Mouse (Mus musculus) heart, postnatal 10 days (tissue): Measurements from ENCODE around the gene Zbtb42. TPM values are rescaled to one million over a fixed set of nuclear protein-coding genes. Genes with fewer than 3 reads are reported as not detected.

ENCODE experiments used
- DNase-seq, 2 experiments: peaks; one replicate each; pipeline ENCODE4 v3.0.0; 2021
- intact Hi-C: fragments of 180-260 bp; cut with DNase I; formaldehyde crosslinking; loops from one replicate; pipeline ENCODE4 v1.15.1; 2025
- total RNA-seq, 2 experiments: library from RNA; stranded (reverse); gene quantifications; 2 replicates each; pipeline ENCODE4 v1.2.3; 2021

Zbtb42 gene
- total RNA-seq, 2 experiments from 2014 or later: 7.7 to 8.5 TPM

- intact Hi-C loops: loop anchor here (2.0 kb wide), 1 partner anchor 29 kb away; no protein-coding TSS in a partner anchor
- no peak for DNase-seq
Measured at GRCm38 (mm10) chr12:112677943-112678554, 579 bp upstream of the Zbtb42 start.

GRCm38 (mm10) chr12:112679027-112679996 lies 684 bp downstream of the Zbtb42 start:
- intact Hi-C loops: loop anchor here (2.0 kb wide), 1 partner anchor 27 kb away; no protein-coding TSS in a partner anchor
- peak in 1 of 2 experiments; percentile 56 for DNase-seq

GRCm38 (mm10) chr12:112683351-112683750 lies 4.7 kb downstream of the Zbtb42 start:
- intact Hi-C loops: no loop called here
- no peak for DNase-seq

- intact Hi-C loops: no loop called here
- DNase-seq: peak in 1 of 2 experiments; percentile 2
Measured at GRCm38 (mm10) chr12:112688458-112688857, 9.8 kb downstream of the Zbtb42 start.

- intact Hi-C loops: no loop called here
- DNase-seq: peak; percentile 96 to 98
Measured at GRCm38 (mm10) chr12:112693185-112694126, 14.8 kb downstream of the Zbtb42 start.

- intact Hi-C loops: no loop called here
- no peak for DNase-seq
Measured at GRCm38 (mm10) chr12:112694127-112694475, 15.5 kb downstream of the Zbtb42 start.

GRCm38 (mm10) chr12:112696806-112697425 lies 18.3 kb downstream of the Zbtb42 start:
- intact Hi-C loops: no loop called here
- no peak for DNase-seq

GRCm38 (mm10) chr12:112700522-112700921 lies 21.9 kb downstream of the Zbtb42 start:
- intact Hi-C loops: no loop called here
- DNase-seq: no peak

- intact Hi-C loops: no loop called here
- no peak for DNase-seq
Measured at GRCm38 (mm10) chr12:112702374-112703320, 24.0 kb downstream of the Zbtb42 start.

GRCm38 (mm10) chr12:112706704-112707572 lies 28.3 kb downstream of the Zbtb42 start:
- intact Hi-C loops: loop anchor here (1.0 to 5.0 kb wide), 3 partner anchors 28 to 155 kb away; partner anchors contain the start of gene Zbtb42
- DNase-seq: peak; percentile 93 to 95

GRCm38 (mm10) chr12:112707573-112707869 lies 28.9 kb downstream of the Zbtb42 start:
- intact Hi-C loops: loop anchor here (1.0 to 5.0 kb wide), 3 partner anchors 29 to 155 kb away; partner anchors contain the start of gene Zbtb42
- no peak for DNase-seq

- peak; percentile 45 to 54 for DNase-seq
- intact Hi-C loops: no loop called here
Measured at GRCm38 (mm10) chr12:112713984-112714383, 35.4 kb downstream of the Zbtb42 start.

GRCm38 (mm10) chr12:112717140-112717539 lies 38.5 kb downstream of the Zbtb42 start:
- intact Hi-C loops: no loop called here
- DNase-seq: peak; percentile 59 to 74

GRCm38 (mm10) chr12:112718995-112719394 lies 40.4 kb downstream of the Zbtb42 start:
- intact Hi-C loops: no loop called here
- DNase-seq: no peak

- DNase-seq: no peak
- intact Hi-C loops: no loop called here
Measured at GRCm38 (mm10) chr12:112720216-112720615, 41.6 kb downstream of the Zbtb42 start, which contains the start of gene Cep170b. Gene Cep170b (plus strand): TSS chr12:112720455.

- DNase-seq: no peak
- intact Hi-C loops: no loop called here
Measured at GRCm38 (mm10) chr12:112720890-112721423, 42.3 kb downstream of the Zbtb42 start.

GRCm38 (mm10) chr12:112721424-112722239 lies 43.0 kb downstream of the Zbtb42 start:
- intact Hi-C loops: no loop called here
- peak; percentile 29 to 37 for DNase-seq
